Mouse (Mus musculus) neural tube, embryonic 11.5 days (tissue): ENCODE data around the gene Nckap5. TPM values are rescaled to one million over a fixed set of nuclear protein-coding genes. Genes with fewer than 3 reads are reported as not detected.
A peak's percentile ranks its signal among the peaks of the same experiment; 100 is the strongest.

Experiments used
- ATAC-seq: fragments of 200-750 bp; cut with Nextera tagmentation; 2 replicates; pipeline ENCODE4 v1.8.0; 2017; ENCODE audit warnings: moderate number of reproducible peaks, mild to moderate bottlenecking, moderate TSS enrichment, moderate library complexity; ENCODE audit not compliant: insufficient read depth, low FRiP score, low TSS enrichment
- DNase-seq: peaks from one replicate; pipeline ENCODE4 v3.0.0-alpha.2; 2015; ENCODE audit warnings: low spot score
- H3K27ac ChIP-seq: fragments of 300-500 bp; sonication (generic); 2 replicates; pipeline ENCODE4 v1.5.1; 2014; ENCODE audit warnings: low read depth, mild to moderate bottlenecking, low read length
- H3K27me3 ChIP-seq: fragments of 300-500 bp; sonication (generic); 2 replicates; pipeline ENCODE4 v1.6.1; 2014; ENCODE audit warnings: mild to moderate bottlenecking, low read length, mixed read lengths; ENCODE audit not compliant: control insufficient read depth, insufficient read depth
- H3K36me3 ChIP-seq: fragments of 300-500 bp; sonication (generic); 2 replicates; pipeline ENCODE4 v1.6.1; 2014; ENCODE audit warnings: mild to moderate bottlenecking, low read length, moderate library complexity, mixed read lengths; ENCODE audit not compliant: control insufficient read depth, insufficient read depth
- H3K4me1 ChIP-seq: fragments of 300-500 bp; sonication (generic); 2 replicates; pipeline ENCODE4 v1.6.1; 2014; ENCODE audit warnings: low read length, mixed read lengths; ENCODE audit not compliant: control insufficient read depth, insufficient read depth
- H3K4me2 ChIP-seq: fragments of 300-500 bp; sonication (generic); 2 replicates; pipeline ENCODE4 v1.6.1; 2014; ENCODE audit warnings: low read depth, mild to moderate bottlenecking, moderate library complexity
- H3K4me3 ChIP-seq: fragments of 300-500 bp; sonication (generic); 2 replicates; pipeline ENCODE4 v1.5.1; 2014; ENCODE audit warnings: low read depth, low read length
- H3K9ac ChIP-seq: fragments of 300-500 bp; sonication (generic); 2 replicates; pipeline ENCODE4 v1.6.1; 2014; ENCODE audit warnings: mild to moderate bottlenecking, low read length
- H3K9me3 ChIP-seq: fragments of 300-500 bp; sonication (generic); 2 replicates; pipeline ENCODE4 v1.6.1; 2016; ENCODE audit warnings: low read length; ENCODE audit not compliant: control insufficient read depth
- WGBS: fragments of 180-500 bp; shearing (Covaris S2); extraction: QIAGEN DNeasy Blood & Tissue Kit; methylation state at CpG from one replicate; pipeline ENCODE4 v1.1.7; 2014; 5-methylcytosine and 5-hydroxymethylcytosine counted together
- polyA plus RNA-seq: library from polyadenylated mRNA; unstranded; fragments of >200 nt; fragmentation: Nextera tagmentation; extraction: Ambion mirVana; gene quantifications from 2 replicates; pipeline ENCODE4 v1.2.1, GENCODE M21; 2014

Gene Nckap5
- polyA plus RNA-seq, 1 experiment from 2014 or later = 20.6 TPM

DNA sequence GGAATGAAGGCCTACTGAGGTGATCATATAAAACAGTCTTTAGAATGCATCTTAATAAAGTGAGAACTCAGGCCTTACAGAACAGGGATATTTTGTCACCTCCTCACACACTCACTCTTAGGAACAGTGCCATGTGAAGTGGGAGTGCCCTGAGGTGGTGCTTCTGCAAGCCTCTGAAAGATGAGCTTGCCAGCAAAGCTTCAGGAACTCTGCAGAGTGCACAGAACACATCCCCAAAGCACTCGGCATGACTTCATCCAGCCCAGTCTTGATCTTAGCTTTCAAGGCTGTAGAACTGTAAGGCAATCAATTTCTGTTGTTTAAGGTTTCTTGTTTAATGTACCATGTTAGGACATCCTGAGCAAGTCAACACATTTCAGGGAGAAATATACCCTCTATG, 372.9 kb downstream of the Nckap5 start:
- Histone ChIP-seq H3K36me3 (no peaks in the 10 kb centered on the region), H3K4me1 (no peaks in the 10 kb centered on the region), H3K27me3 (no peaks in the 10 kb centered on the region), H3K4me3 (no peak overlapping the region), H3K9ac (no peak overlapping the region), H3K9me3 (no peaks in the 10 kb centered on the region), H3K27ac (no peak overlapping the region), H3K4me2 (no peak overlapping the region)
- DNase-seq (no peak), ATAC-seq (no peak)
- WGBS = 73% methylated on average over 1 of the region's 1 CpGs

DNA sequence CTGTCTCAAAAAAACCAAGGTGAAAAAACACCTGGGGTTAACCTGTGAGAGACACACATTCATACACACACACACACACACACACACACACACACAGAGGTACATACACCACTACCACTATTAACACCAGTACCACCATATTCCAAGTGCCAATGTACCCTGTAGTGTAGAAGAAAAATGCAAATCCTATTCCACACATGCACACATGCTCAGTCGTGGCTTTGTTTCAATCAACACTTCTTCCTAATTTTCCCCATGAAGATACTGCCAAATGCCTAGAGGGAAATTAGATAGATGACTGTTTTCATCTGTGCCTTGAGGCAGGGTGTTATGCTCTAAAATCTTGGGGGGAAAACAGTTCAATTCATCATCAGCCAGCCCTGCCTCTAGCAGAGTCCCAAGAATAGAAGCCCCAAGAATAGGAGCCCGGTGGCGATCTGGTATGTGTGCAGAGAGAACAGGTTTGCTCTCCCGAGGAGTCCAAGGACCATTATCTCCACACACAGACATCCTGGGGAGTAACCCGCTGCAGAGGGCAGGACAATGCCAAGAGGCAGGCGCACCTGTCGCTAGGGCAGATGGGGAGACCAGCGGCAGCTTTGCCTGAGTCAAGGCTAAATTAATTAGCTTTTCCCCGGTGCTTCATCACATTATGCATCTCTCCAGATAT, 376.0 kb downstream of the Nckap5 start:
- no peak for ATAC-seq
- no peak for DNase-seq
- 63% methylated on average over 9 of the region's 9 CpGs for whole genome bisulfite sequencing

DNA sequence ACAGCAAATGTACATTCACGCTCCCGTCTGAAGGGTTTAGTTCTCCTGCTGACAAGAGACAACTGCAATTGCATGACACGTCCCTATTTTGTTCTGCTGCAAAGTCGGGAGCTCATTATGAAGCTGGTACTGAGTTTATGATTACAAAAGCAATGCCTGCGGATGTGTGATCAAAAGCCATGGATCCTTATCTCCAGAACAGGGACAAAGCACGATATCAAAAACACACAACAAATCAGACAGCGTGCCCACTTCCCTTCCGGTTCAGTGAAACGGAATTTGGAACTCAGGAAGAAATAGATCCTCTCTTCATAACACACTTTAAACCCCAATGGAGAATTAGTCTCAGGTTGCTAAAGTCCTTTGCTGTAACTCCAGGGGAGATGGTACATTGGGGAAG, 379.1 kb downstream of the Nckap5 start:
- no peak overlapping the region for H3K4me3 ChIP-seq
- DNase-seq = no peak
- no peaks in the 10 kb centered on the region for H3K4me1 ChIP-seq
- WGBS = 87% methylated on average over 9 of the region's 9 CpGs
- no peak overlapping the region for H3K4me2 ChIP-seq
- no peaks in the 10 kb centered on the region for H3K9me3 ChIP-seq
- no peaks in the 10 kb centered on the region for H3K27me3 ChIP-seq
- no peaks in the 10 kb centered on the region for H3K36me3 ChIP-seq
- no peak overlapping the region for H3K9ac ChIP-seq
- no peak for ATAC-seq
- no peak overlapping the region for H3K27ac ChIP-seq

More for the DNA sequence above, 376.0 kb downstream of the Nckap5 start:
- H3K4me1 ChIP-seq = no peaks in the 10 kb centered on the region
- H3K9ac ChIP-seq = no peak overlapping the region
- no peak overlapping the region for H3K27ac ChIP-seq
- no peaks in the 10 kb centered on the region for H3K36me3 ChIP-seq
- H3K27me3 ChIP-seq = no peaks in the 10 kb centered on the region
- no peaks in the 10 kb centered on the region for H3K9me3 ChIP-seq
- H3K4me3 ChIP-seq = no peak overlapping the region
- H3K4me2 ChIP-seq = no peak overlapping the region

DNA sequence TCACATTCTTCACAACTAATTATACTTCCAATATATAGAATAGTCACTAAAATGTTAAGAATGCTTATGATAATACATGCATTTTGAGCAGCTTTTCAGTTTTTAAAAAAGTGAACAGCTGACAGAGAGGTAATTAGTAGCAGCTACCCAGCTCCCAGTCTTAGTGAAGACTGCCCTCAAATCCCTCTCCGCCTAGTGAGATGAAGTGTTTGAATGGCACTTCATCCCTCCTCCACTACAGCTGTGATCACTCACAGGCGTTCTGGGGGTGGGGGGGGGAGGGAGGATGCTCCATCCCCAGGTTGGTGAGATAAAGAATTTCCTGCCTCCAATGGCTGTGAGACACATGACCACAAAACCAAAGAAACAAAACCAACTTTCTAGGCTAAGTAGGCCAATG, 381.2 kb downstream of the Nckap5 start:
- 62% methylated on average over 2 of the region's 2 CpGs for WGBS
- ATAC-seq (no peak), DNase-seq (no peak)

DNA sequence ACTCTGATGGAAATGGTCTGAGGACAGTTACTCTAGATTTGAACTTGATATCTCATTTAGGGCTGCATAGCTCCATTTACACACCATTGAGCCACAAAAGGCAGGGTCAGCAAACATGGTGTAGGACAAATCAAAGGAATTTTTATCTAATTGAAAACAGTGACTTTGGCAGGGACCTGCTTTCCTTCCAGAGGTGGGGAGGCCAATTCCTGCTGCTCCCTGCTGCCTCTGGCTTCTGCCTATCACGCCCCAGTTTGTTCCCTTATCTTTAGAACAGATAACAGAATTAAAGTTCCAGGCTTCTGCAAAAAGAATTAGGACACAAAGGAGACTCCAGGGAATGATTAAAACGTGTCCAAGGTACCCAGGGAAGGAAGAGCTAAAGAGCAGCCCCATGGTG, 386.7 kb downstream of the Nckap5 start:
- no peaks in the 10 kb centered on the region for H3K4me1 ChIP-seq
- WGBS = 63% methylated on average over 2 of the region's 2 CpGs
- H3K9me3 ChIP-seq = no peaks in the 10 kb centered on the region
- DNase-seq = no peak
- H3K4me2 ChIP-seq = no peak overlapping the region
- H3K4me3 ChIP-seq = no peak overlapping the region
- H3K9ac ChIP-seq = no peak overlapping the region
- no peaks in the 10 kb centered on the region for H3K36me3 ChIP-seq
- ATAC-seq = no peak
- no peak overlapping the region for H3K27ac ChIP-seq
- H3K27me3 ChIP-seq = no peaks in the 10 kb centered on the region

More for the DNA sequence above, 381.2 kb downstream of the Nckap5 start:
- Histone ChIP-seq H3K9ac (no peak overlapping the region), H3K36me3 (no peaks in the 10 kb centered on the region), H3K4me3 (no peak overlapping the region), H3K4me2 (no peak overlapping the region), H3K4me1 (no peaks in the 10 kb centered on the region), H3K9me3 (no peaks in the 10 kb centered on the region), H3K27me3 (no peaks in the 10 kb centered on the region), H3K27ac (no peak overlapping the region)

DNA sequence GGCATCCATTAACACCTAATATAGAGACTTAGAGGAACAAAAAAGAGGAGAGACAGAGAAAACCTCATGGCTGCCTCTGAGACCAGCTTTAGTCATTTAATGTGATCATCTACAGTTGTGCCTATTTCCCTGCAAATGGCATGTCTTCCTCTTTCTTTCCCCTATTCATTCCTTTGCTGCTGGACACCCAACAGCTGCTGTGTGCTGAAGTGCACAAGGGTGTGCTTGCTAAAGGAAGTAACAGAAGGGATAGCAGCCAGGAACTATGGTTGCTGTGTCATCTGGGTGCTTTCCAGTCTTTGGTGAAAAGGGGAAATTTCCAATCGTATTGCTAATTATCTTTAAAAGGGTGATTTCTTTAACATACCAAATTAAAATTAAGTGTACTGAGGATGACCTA, 387.9 kb downstream of the Nckap5 start:
- H3K9ac ChIP-seq = no peak overlapping the region
- no peaks in the 10 kb centered on the region for H3K27me3 ChIP-seq
- no peak for DNase-seq
- no peak overlapping the region for H3K4me3 ChIP-seq
- H3K4me2 ChIP-seq = no peak overlapping the region
- no peaks in the 10 kb centered on the region for H3K4me1 ChIP-seq
- H3K36me3 ChIP-seq = no peaks in the 10 kb centered on the region
- 84% methylated on average over 1 of the region's 1 CpGs for WGBS
- H3K27ac ChIP-seq = no peak overlapping the region
- ATAC-seq = no peak
- H3K9me3 ChIP-seq = no peaks in the 10 kb centered on the region

DNA sequence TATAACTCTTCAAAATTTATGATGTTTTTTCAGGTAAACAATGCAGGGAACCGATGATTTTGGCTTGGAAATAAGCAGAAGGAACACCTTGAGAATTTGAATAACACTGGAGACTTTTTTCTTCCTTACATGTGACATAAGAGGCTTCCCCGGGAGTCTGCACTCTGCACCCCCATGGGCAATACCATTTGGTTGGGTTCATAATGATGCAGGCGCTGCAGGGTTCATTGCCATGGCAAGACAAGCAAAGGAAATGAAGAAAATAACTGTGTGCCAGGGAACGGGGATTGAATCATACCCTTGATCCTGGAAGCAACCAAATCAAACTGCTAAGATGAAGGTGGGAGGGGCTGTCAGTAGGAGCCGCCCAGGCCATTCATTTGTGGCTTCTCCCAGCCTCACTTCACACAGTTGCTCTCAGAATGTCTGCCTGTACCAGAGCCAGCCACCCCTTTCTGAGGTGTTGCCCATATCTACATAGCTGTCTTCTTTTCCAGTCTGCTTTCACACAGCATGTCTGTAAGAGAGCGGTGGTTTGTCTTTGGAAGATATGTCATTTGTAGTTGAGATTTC, 392.5 kb downstream of the Nckap5 start:
- no peak for ATAC-seq
- no peaks in the 10 kb centered on the region for H3K27me3 ChIP-seq
- no peak for DNase-seq
- H3K4me2 ChIP-seq = no peak overlapping the region
- no peaks in the 10 kb centered on the region for H3K4me1 ChIP-seq
- H3K9ac ChIP-seq = no peak overlapping the region
- no peaks in the 10 kb centered on the region for H3K9me3 ChIP-seq
- H3K27ac ChIP-seq = no peak overlapping the region
- no peaks in the 10 kb centered on the region for H3K36me3 ChIP-seq
- H3K4me3 ChIP-seq = no peak overlapping the region
- 67% methylated on average over 6 of the region's 6 CpGs for WGBS

DNA sequence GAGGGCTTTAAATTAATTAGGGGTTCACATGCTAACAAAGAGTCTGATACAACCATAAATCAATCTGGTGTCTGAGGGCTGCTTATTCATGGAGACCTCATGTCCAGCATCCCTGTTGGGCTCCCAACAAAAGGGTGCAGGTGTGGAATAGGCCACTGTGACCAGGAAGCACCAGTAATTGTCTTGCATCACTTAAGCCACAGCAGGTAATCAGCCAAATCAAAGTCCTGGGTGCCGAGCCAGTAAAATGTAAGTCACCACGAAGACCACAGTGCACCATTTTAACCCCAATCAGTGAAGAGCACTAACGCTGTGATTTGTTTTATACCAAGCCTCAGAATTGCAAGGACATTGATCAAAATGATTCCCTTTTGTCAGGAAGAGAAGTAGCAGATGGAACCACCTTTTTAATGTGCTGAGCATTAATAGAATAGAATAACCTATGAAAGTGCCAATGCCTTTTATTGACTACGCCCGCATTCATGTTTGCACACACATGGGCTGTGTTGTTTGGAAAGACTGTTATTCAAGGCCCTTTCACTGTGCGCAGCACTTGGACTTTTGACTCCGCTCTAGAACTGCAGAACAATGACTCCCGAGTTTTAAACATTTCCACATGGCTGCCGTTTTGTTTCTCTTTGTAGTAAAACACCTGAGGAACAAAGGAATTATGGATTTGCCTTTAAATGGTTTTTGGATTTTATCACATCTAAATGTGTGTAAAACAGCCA, 393.5 kb downstream of the Nckap5 start:
- DNase-seq (no peak), ATAC-seq (peak; percentile 69)
- no peak overlapping the region for H3K9ac ChIP-seq
- no peaks in the 10 kb centered on the region for H3K27me3 ChIP-seq
- H3K9me3 ChIP-seq = no peaks in the 10 kb centered on the region
- no peak overlapping the region for H3K27ac ChIP-seq
- H3K4me2 ChIP-seq = no peak overlapping the region
- H3K36me3 ChIP-seq = no peaks in the 10 kb centered on the region
- no peak overlapping the region for H3K4me3 ChIP-seq
- WGBS = 47% methylated on average over 9 of the region's 9 CpGs
- no peaks in the 10 kb centered on the region for H3K4me1 ChIP-seq

DNA sequence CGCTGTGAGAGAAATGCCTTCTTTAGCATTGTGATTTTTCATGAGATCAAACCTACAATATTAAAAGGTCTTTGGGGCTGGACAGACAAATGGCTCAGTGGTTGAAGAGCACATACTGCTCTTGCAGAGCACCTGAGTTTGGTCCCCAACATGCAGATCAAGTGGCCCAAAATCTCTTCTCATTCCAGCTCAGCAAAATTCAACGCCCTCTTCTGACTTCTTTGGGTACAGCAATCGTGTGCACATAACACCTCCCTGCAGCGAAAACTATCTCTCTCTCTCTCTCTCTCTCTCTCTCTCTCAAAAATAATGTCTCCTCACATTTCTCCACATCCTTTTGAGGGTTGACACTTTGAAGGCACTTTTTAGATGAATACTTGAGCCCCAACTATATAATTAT, 398.3 kb downstream of the Nckap5 start:
- Histone ChIP-seq H3K4me3 (no peak overlapping the region), H3K4me2 (no peak overlapping the region), H3K27me3 (no peaks in the 10 kb centered on the region), H3K9ac (no peak overlapping the region), H3K36me3 (no peaks in the 10 kb centered on the region), H3K4me1 (no peaks in the 10 kb centered on the region), H3K27ac (no peak overlapping the region), H3K9me3 (no peaks in the 10 kb centered on the region)
- 85% methylated on average over 4 of the region's 4 CpGs for WGBS
- DNase-seq = no peak
- ATAC-seq = no peak
